Mouse (Mus musculus): ENCODE results near the gene B430305J03Rik. TPM values are rescaled to one million over a fixed set of nuclear protein-coding genes. Genes with fewer than 3 reads are reported as not detected.

B430305J03Rik gene
- 1 to 10 TPM in 1 of 2 experiments, under 1 TPM in 1; 0.43 to 1.4 TPM for polyA plus RNA-seq (2017; shearing (Covaris generic))

DNA sequence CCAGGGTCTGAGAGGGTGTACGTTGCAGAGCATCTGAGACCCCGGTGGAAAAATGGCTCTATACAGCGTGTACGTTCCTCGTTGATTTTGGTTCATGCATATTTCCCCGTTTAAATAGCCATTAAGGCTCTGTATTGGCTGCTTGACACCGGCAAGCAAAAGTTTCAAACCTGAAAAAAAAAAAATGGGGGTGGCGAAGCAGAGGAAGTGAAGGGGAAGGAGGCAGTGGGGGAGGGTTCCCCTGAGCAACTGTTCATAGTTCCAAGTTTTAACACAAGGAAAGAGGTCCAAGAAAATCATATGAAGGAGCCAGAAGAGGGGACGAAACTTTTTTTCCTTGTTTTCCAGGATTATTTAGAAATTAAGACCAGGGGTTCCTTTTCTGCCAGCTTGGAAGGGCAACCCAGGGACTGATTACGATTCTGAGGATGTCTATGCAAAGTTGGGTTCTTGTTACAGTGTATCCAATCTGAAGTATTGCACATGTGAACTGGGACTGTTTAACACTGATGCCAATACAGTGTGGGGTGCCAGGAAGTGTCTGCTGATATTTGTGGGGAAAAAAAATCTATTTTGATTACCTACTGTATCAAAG lies at the start of gene B430305J03Rik:
Gene B430305J03Rik, minus strand, starts transcription at position 173 of the 595 bp plus-strand sequence.

DNA sequence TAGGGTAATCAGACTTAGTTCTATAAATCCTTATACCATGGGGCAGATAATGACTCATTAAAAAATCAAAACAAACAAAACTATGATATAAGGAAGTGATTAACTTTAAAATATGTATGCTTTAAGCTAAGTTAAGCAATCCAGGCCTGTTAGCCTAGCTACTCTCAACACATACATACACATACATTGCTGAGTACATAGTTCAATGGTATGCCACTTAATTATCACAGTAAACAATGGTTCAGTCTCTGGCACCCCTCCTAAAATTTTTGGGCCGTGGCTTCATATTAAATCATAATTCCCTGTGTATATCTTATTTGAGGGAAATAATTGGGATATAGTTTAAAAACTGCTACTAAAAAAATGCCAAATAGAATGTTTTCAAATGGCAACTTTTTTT lies 4.4 kb downstream of the B430305J03Rik start, which contains the start of gene Rap2b:
Gene Rap2b, plus strand, starts transcription at position 301 of the 400 bp plus-strand sequence.

Other genes starting within 250 kb of the B430305J03Rik start
- gene Rap2b, start 4.3 kb downstream of the B430305J03Rik start, polyA plus RNA-seq (2017; shearing (Covaris generic)): 1 to 10 TPM; 5.2 to 6.2 TPM